Mouse (Mus musculus) urinary bladder, adult 18-20 months (tissue): ENCODE data around the gene Picalm.
"Not testable (repeated sequence)": the region's sequence is repeated elsewhere in the genome, so short reads cannot be mapped to it uniquely, and the experiment has no call there.

Source experiments
- DNase-seq, 2 experiments: peaks; one replicate each; pipeline ENCODE4 v3.0.0; 2022; ENCODE audit warnings: low spot score in 2 of 2, mixed read lengths in 2 of 2

The Picalm gene

GRCm38 (mm10) chr7:90210116-90210515, 80.1 kb downstream of the Picalm start:
- no peak for DNase-seq

GRCm38 (mm10) chr7:90210947-90211346, 80.9 kb downstream of the Picalm start:
- DNase-seq = no peak

GRCm38 (mm10) chr7:90216511-90216910, 86.5 kb downstream of the Picalm start:
- no peak for DNase-seq

GRCm38 (mm10) chr7:90218122-90218521, 88.1 kb downstream of the Picalm start:
- no peak for DNase-seq

- DNase-seq = no peak
Measured at GRCm38 (mm10) chr7:90221487-90221886, 91.5 kb downstream of the Picalm start.

- DNase-seq = no peak
Measured at GRCm38 (mm10) chr7:90228075-90228474, 98.1 kb downstream of the Picalm start.

- DNase-seq = not testable (repeated sequence)
Measured at GRCm38 (mm10) chr7:90228884-90229283, 98.9 kb downstream of the Picalm start.

- DNase-seq = no peak
Measured at GRCm38 (mm10) chr7:90231431-90231830, 101.4 kb downstream of the Picalm start.

GRCm38 (mm10) chr7:90233921-90234320, 103.9 kb downstream of the Picalm start:
- no peak for DNase-seq

- no peak for DNase-seq
Measured at GRCm38 (mm10) chr7:90236289-90236905, 106.4 kb downstream of the Picalm start.

GRCm38 (mm10) chr7:90243151-90243550, 113.1 kb downstream of the Picalm start:
- no peak for DNase-seq

- DNase-seq = no peak
Measured at GRCm38 (mm10) chr7:90243643-90244042, 113.6 kb downstream of the Picalm start.

- DNase-seq = no peak
Measured at GRCm38 (mm10) chr7:90252946-90253345, 122.9 kb downstream of the Picalm start.

- DNase-seq = no peak
Measured at GRCm38 (mm10) chr7:90258701-90259100, 128.7 kb downstream of the Picalm start.

- DNase-seq = no peak
Measured at GRCm38 (mm10) chr7:90259899-90260298, 129.9 kb downstream of the Picalm start.

- no peak for DNase-seq
Measured at GRCm38 (mm10) chr7:90261902-90262599, 132.0 kb downstream of the Picalm start.
